Mouse (Mus musculus): Measurements from ENCODE around the gene Kiss1. TPM values are rescaled to one million over a fixed set of nuclear protein-coding genes. Genes with fewer than 3 reads are reported as not detected.

The Kiss1 gene
- not detected in 2 replicates for polyA plus RNA-seq (2012; ENCODE audit: low replicate concordance)

GRCm38 (mm10) chr1:133321267-133321925, at the start of gene Kiss1:
TSS of gene Kiss1 (plus strand) at chr1:133321875.

GRCm38 (mm10) chr1:133309652-133310267, 11.9 kb upstream of the Kiss1 start, which contains the start of gene Golt1a:
TSS of gene Golt1a (plus strand) at chr1:133309800.

DNA sequence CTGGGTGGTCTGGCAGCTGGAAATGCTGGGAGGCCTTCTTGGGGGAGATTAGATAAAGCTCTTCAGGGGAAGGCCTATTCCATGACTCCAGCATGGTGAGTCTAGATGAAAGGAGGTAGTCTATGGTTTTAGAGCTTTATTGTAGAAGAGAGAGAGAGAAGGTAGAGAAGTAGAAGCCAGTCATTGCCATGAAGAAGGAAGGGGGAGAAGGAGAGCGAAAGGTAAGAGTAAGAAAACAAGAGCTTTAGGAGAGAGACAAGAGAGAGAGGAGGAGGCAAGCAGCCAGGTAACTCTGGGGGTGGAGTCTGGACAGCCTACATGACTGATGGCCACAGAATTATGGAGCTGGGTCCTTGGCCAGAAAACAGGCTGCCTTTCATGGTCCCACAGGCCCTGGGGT, 28.5 kb downstream of the Kiss1 start, which contains the start of gene Ren1:
Gene Ren1, plus strand, starts transcription at position 301 of the 400 bp plus-strand sequence.

DNA sequence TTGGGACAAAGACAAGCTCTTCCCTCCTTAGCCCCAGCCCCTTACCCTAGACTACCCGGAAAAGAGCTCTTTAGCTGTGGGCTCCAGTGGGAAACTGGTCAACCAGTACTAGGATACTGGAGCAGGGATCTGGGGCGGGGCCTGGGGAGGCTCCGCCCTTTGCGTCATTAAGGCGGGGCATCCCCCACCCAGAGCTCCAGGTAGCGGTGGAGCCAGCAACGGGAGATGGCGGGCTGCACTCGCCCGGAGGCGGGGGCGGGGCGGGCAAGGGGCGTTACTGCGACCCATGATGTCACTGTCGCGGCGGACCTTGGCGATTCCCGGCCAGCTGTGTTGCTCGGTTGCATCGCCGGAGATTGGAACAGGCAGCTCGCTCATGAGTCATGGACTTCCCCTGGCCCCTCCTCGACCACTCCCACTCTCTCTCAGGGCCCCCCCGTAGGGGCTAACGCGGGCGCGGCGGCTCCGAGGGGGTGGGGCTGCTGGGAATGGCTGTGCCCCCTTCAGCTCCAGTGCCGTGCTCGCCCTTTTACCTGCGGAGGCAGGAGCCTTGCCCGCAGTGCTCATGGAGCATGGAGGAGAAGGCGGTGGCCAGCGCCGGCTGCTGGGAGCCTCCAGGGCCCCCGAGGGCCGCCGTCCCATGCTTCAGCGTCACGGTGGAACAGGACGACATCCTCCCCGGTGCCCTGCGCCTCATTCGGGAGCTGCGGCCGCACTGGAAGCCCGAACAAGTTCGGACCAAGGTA, 41.8 kb downstream of the Kiss1 start, which contains the start of gene Etnk2:
Gene Etnk2, plus strand, starts transcription at position 297 of the 746 bp plus-strand sequence.

Other genes starting within 250 kb of the Kiss1 start
- gene Ppp1r15b, start 190.7 kb upstream of the Kiss1 start, polyA plus RNA-seq (2012; ENCODE audit: low replicate concordance): 27.5 and 55.7 TPM in 2 replicates
- 6.1 and 10.7 TPM in 2 replicates for gene Plekha6, start 157.7 kb upstream of the Kiss1 start, polyA plus RNA-seq (2012; ENCODE audit: low replicate concordance)
- not detected in 2 replicates for gene Golt1a, start 12.1 kb upstream of the Kiss1 start, polyA plus RNA-seq (2012; ENCODE audit: low replicate concordance)
- gene Ren1, start 28.6 kb downstream of the Kiss1 start, polyA plus RNA-seq (2012; ENCODE audit: low replicate concordance): not detected in 2 replicates
- gene Etnk2, start 41.7 kb downstream of the Kiss1 start, polyA plus RNA-seq (2012; ENCODE audit: low replicate concordance): 0.13 and 0.29 TPM in 2 replicates
- gene Sox13, start 102.5 kb downstream of the Kiss1 start, polyA plus RNA-seq (2012; ENCODE audit: low replicate concordance): 1.6 and 2.4 TPM in 2 replicates